Mouse (Mus musculus) small intestine, adult 2 months (tissue): ENCODE measurements around the gene Diaph2. TPM values are rescaled to one million over a fixed set of nuclear protein-coding genes. Genes with fewer than 3 reads are reported as not detected.

Source experiments
- H3K27ac ChIP-seq: fragments of 200-500 bp; 2 replicates; pipeline ENCODE4 v1.5.1; 2012; ENCODE audit warnings: low read depth, low read length, control low read depth, inconsistent platforms; ENCODE audit not compliant: insufficient read depth
- H3K27me3 ChIP-seq: fragments of 200-500 bp; 2 replicates; pipeline ENCODE4 v1.6.1; 2012; ENCODE audit warnings: mild to moderate bottlenecking, moderate library complexity, low read length, inconsistent platforms; ENCODE audit not compliant: control insufficient read depth, insufficient read depth
- H3K36me3 ChIP-seq: fragments of 200-500 bp; 2 replicates; pipeline ENCODE4 v1.6.1; 2012; ENCODE audit warnings: mild to moderate bottlenecking, low read length, control low read depth, inconsistent platforms; ENCODE audit not compliant: control insufficient read depth, insufficient read depth
- H3K4me1 ChIP-seq: fragments of 200-500 bp; 2 replicates; pipeline ENCODE4 v1.6.1; 2012; ENCODE audit warnings: low read length, inconsistent platforms, mixed read lengths; ENCODE audit not compliant: control insufficient read depth, insufficient read depth, insufficient read length
- H3K4me3 ChIP-seq: fragments of 200-500 bp; 2 replicates; pipeline ENCODE4 v1.5.1; 2012; ENCODE audit warnings: low read depth, mild to moderate bottlenecking, control low read depth, inconsistent platforms, low read length, moderate library complexity
- CTCF ChIP-seq: fragments of 200-500 bp; IDR thresholded peaks from 2 replicates; pipeline ENCODE4 v1.5.1; 2012; ENCODE audit warnings: low read depth, mild to moderate bottlenecking, control low read depth, inconsistent platforms, low read length, moderate library complexity, mixed read lengths; ENCODE audit not compliant: insufficient replicate concordance, insufficient read length; ENCODE audit errors: extremely low read depth
- POLR2A ChIP-seq: fragments of 200-500 bp; IDR thresholded peaks from 2 replicates; pipeline ENCODE4 v1.6.1; 2012; ENCODE audit warnings: low read depth, mild to moderate bottlenecking, control low read depth, inconsistent platforms, low read length, moderate library complexity
- WGBS: fragments of 180-500 bp; shearing (Covaris S2); methylation state at CpG from one replicate; pipeline ENCODE4 v1.1.7; 2018; 5-methylcytosine and 5-hydroxymethylcytosine counted together
- polyA plus RNA-seq: library from polyadenylated mRNA; depleted of rRNA; stranded (reverse); fragments of >200 nt; gene quantifications from 2 replicates; pipeline ENCODE4 v1.2.3, GENCODE M21; 2012

Gene Diaph2
- polyA plus RNA-seq, 1 experiment = 1.5 TPM

DNA sequence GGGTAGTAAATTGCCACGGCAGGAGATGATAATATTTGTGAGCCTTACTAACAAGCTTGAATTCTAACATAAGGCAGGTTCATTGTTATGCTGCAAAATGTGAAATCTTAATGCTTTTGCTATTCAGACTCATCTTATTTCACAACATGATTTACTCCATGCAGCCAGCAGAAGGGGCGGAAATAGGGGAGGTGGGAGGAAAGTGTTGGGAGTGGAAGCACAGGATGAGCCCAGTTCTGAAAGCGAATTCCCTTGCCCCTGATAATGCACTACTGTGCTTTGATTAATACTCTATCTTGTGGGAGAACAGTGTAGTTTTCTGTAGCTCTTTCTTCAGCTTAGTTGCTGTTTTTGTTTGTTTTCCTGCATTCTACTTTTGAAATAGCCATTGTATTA, 753.9 kb downstream of the Diaph2 start:
- H3K4me3 ChIP-seq = no peak overlapping the region
- H3K27me3 ChIP-seq = no peaks in the 10 kb centered on the region
- TF ChIP-seq POLR2A (no peak), CTCF (no peak)
- no peaks in the 10 kb centered on the region for H3K36me3 ChIP-seq
- no peaks in the 10 kb centered on the region for H3K4me1 ChIP-seq
- no peak overlapping the region for H3K27ac ChIP-seq
- WGBS = 76% methylated on average over 3 of the region's 3 CpGs

DNA sequence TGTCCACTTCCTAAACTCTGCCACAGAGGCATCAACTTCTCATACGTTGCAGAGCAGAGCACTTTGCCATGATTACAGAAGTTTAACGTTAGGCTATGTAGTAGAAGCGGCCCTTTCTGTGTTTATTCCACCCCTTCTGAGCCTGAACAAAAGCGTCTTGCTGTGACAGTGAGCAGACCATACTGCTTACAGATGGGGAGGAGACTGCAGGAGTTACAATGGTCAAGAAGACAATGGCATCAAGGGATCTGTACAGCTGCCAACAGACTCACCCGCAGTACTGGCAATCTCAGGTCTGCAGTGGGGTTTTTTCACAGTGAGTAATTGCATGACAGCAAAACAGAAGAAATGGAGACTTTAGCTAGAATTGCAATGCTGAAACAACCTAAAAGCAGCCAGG, 756.1 kb downstream of the Diaph2 start:
- Histone ChIP-seq H3K4me3 (no peak overlapping the region), H3K27me3 (no peaks in the 10 kb centered on the region), H3K27ac (no peak overlapping the region), H3K4me1 (no peaks in the 10 kb centered on the region), H3K36me3 (no peaks in the 10 kb centered on the region)
- WGBS = 41% methylated on average over 5 of the region's 5 CpGs
- TF ChIP-seq CTCF (no peak), POLR2A (no peak)
